Mouse (Mus musculus) embryo, embryonic 10 days (tissue): ENCODE data around the gene Slc26a3.

ENCODE experiments used
- DNase-seq: peaks from one replicate; pipeline ENCODE4 v3.0.0-alpha.2; 2015; ENCODE audit warnings: low spot score

Slc26a3 gene

DNA sequence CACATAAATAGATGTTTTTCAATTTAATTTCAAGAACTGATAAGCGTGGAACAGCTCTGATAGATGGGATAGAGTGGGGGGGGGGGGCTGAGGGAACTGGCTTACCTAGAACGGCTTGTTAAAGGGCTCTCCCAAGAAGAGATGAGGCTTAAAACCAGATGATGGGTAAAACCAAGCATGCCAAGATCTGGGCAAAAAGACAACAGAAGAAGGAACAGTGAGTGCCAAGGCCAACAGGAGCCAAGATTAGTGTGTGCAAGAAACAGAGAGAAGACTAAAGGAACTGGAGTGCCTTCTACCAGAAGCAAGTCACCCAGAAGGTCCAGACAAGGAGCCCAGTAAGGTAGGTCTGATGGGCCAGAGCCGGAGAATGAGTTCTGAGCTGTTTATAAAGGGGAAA, at the start of gene Slc26a3:
Slc26a3 (plus strand) TSS at position 301 of the 400 bp plus-strand sequence.
- DNase-seq, result no peak

DNA sequence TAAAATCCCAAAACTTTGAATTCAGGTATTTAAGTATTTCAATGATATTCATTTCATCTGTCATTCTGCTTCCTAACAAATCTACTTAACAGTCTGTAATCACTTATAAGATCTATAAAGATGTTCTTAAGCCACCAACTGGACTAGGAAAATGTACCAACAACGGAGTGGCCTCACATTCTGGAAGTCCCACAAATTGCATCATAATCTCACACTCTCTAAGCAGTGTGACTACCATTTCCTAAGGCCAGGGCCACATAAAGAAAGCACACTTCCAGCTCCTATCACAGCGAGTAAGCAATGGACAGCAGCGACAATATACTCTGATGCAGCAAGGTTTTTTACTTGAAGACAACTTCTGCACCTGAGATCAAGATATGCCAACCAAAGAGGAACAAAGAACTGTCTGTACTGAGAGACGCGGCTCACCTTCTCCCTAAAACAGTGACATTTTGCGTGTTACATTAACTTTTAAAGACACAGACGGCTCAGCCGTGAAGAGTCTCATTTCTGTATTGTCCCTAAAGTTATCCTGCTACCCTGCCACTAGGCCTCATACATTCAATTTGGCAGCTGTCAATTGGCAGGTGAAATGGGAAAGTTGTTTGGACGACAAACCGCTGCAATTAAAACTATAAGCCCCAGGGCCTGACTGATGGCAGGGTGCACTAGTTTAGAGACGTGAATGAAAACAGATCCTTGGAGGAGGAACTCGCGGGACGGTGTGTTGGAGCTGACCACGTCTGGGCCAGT, 40.3 kb upstream of the Slc26a3 start:
- DNase-seq, result no peak

DNA sequence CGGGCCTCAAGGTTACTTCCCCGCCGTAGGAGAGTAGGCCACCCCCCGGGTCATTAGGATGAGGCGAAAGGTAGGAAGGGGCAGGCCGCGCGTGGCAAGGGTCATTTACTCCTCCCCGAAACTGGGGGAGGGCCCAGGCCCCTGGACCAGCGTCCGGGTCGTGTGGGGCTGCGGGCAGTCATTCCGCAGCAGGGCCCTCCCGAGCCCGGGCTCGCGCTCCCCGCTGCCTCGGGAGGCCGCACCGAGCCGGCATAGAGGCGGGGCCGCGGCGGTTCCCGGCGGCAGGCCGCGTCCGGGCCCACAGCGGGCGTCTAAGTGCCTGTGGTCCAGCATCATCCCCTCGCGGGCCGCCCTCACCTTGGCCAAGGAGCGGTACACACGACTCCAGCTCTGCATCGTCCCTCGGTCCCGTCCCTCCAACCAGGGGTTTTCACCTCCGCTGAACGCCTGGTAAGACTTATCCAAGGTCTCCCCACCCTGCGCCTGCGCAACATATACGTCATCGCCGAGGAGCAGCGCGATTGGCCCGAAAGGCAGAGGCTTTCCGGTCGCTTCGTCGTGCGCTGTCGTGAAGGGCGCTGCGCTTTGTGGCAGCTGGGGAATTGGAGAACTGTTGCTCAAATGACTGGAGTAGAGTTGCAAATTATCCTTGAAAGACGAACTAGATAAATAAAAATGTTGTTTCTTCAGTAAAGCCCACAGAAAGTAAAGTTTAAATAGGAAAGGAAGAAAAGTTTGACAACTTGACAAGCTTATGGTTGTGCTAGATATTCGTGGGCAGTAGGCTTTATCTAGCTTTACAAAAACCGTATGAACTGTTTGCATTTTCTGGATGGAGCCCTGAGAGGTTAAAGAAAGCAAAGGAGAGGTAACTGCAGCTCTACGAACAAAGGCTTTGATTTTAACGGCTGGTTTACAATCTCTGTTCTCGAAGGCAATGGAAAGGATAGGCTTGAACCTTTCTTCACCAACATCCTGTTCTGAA, 39.4 kb upstream of the Slc26a3 start, which contains the start of gene Dld:
Dld (minus strand) TSS at position 510 of the 985 bp plus-strand sequence.
- DNase-seq, result peak; percentile 99

DNA sequence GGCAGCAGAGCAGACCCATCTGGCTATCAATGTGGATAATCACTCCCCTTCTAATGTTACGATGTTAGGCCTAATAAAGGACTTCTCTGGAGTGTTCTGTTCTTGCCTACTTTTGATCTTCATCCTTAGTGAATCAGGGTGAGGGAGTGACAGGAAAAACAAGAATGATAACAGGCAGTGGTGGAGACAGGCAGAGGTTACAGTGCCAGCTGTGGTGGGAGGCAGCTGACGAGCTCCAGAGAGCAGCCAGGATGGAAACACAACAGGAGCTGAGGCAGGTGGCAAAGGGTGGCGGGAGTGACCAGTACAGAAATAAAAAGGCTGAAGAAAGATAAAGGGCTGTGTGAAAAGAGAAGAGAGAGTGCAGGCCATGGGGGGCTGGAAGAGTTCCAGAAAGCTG, 24.2 kb upstream of the Slc26a3 start:
- no peak for DNase-seq

DNA sequence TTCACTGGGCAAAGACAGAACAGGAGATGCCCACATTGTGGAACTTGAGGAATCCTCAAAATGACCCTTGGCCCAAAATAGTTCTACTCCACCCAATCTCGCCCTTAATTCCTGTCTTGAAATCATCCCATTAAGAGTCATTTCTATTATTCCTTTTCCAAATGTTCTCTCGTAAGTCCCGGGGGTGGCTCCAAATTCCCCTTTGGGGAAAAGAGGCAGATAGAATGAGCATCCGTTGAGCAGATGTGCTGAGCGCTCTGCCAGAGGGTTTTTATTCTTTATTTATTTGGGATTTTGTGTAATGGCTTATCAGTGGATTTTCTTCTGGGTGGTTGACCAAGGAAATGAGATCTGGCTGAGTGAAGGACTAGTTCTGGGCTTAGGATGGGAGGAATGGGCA, 22.9 kb upstream of the Slc26a3 start:
- DNase-seq, result no peak

DNA sequence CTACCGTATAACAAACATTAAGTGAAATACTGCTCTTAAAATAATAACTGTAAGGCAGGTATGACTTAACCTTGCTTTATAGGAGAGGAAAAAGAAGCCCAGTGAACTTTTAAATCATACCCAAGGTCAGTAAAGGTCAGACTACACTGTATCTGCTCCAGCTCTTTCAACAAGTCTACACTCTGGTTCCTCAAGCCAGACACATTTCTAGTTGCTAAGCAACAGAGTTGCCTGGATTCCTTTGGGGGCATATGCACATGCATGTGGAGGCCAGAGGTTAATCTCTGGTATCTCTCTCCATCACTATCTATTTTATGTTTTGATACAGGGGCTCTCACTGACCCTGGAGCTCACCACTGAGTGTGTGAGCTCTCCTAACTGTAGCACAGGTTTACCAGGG, 21.6 kb upstream of the Slc26a3 start:
- peak; percentile 42 for DNase-seq

- DNase-seq, result no peak
Observed at GRCm38 (mm10) chr12:31369656-31370055, 21.0 kb upstream of the Slc26a3 start.

DNA sequence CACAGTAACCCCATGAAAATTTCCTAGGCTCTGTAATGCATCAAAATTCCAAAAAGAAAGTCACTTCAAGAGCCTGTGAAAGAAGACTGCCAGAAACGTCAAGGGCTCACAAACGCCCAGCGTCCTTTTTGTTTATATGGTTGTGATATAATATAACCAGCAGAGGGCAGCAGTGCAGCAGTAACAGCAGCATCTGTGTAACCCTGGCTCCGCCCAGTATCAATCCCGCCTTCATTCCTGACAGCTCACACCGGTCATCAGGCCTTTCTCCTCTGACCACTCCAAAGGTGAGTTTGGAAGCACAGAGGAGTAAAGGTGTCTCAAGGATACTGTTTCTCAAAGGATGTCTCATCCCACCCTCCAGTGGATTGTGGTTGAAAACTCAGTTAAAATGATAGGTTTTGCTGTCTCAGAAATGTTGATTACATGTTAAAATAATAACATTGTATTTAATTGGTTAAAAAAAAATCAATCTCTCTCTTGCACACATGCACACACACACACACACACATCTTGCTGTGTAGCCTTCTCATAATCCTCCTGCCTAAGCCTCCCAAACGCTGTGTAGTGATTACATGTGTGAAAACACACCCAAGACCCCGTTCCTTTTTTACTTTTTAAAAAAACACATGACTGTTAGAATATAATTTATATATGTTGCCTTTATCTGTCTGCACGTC, 15.9 kb upstream of the Slc26a3 start:
- DNase-seq, result peak; percentile 91

GRCm38 (mm10) chr12:31375283-31375615, 15.4 kb upstream of the Slc26a3 start:
- no peak for DNase-seq

DNA sequence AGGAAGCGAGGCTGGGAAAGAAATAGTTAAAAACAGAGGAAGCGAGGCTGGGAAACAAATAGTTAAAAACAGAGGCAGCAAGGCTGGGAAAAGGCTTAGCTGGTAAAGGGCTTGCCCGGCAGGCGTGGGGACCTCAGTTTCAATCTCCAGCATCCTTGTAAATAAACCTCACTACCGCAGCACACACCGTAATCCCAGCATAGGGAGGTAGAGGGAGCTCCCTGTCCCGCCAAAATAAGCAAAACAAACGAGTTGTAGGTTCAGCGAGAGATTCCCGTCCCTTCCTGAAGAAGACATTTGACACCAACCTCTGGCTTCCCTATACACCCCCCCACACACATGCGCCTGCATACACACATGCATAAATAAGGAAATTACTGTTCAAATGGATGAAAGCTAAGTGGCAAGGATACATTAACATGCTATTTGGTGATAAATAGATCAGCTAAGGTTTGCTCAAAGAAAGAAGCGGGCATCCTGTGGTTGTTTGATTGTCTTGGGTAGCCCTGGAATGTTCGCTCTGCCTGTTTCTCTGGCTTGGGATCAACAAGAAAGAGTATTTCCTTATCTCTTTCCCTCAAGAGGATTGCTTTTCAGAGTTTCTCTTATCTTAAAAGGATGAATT, 14.2 kb upstream of the Slc26a3 start:
- peak; percentile 66 for DNase-seq

DNA sequence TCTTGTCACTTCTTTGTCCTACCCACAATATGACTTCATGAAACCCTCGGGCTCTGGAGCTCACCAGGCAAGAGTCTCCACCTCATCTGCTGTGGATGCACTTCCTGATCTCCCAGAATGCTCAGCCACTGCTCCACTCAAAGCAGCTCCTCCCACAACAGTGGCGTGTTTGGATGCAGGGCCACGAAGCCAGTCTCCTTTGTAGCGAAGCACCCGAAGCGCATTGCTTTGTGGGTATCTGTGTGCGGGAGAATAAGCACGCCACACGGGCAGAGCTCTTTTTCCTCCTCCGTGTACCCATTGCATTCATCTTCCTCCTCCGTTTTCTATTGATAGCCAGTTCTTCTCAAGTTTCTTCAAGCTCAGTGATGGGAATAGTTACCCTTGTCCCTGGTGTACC, 13.4 kb upstream of the Slc26a3 start:
- DNase-seq, result no peak

- no peak for DNase-seq
Observed at GRCm38 (mm10) chr12:31380878-31381277, 9.8 kb upstream of the Slc26a3 start.

- DNase-seq, result no peak
Observed at GRCm38 (mm10) chr12:31382451-31382850, 8.2 kb upstream of the Slc26a3 start.

GRCm38 (mm10) chr12:31387303-31387702, 3.4 kb upstream of the Slc26a3 start:
- DNase-seq, result no peak

GRCm38 (mm10) chr12:31391696-31392095, 1.0 kb downstream of the Slc26a3 start:
- DNase-seq, result no peak

- DNase-seq, result no peak
Observed at GRCm38 (mm10) chr12:31395895-31396294, 5.2 kb downstream of the Slc26a3 start.

GRCm38 (mm10) chr12:31397709-31398108, 7.0 kb downstream of the Slc26a3 start:
- DNase-seq, result no peak

- DNase-seq, result no peak
Observed at GRCm38 (mm10) chr12:31400821-31401220, 10.2 kb downstream of the Slc26a3 start.

- DNase-seq, result no peak
Observed at GRCm38 (mm10) chr12:31401930-31402329, 11.3 kb downstream of the Slc26a3 start.

DNA sequence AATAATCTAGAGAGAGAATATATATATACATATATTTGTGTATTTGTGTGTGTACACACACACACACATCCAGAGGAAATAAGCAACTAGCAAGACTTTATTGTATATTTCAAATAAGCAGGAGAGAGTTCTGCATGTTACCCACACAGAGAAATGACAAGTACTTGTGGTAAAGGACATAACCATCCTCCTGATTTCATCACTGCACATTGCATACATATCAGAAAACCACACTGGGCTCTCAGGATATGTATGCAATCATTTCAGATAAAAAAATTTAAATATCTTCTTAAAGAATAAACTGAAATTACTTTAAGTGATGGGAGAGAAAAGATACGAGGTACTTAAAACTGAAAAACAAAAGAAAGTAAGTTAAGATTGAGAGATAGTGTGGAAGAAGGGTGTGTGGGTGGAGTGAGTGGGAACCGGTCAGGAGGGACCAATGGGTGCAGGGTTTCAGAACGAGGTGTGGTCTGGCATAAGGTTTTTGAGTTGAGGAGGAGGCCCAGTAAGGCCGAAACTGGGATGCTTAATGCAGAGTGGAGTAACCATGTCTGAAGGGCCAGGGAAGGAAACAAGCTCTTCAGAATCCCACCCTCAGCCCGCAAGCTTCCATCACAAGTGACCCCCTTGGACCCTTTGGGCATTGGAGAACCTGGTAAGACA, 14.0 kb downstream of the Slc26a3 start:
- DNase-seq, result no peak

GRCm38 (mm10) chr12:31415971-31416370, 25.3 kb downstream of the Slc26a3 start:
- DNase-seq, result no peak
